Mouse (Mus musculus): ENCODE data around the gene Cpm.
"Not testable (repeated sequence)": the region's sequence is repeated elsewhere in the genome, so short reads cannot be mapped to it uniquely, and the experiment has no call there.

Gene Cpm

GRCm38 (mm10) chr10:117727518-117728110 lies 98.3 kb downstream of the Cpm start:
- DNase-seq, result no peak

- DNase-seq, result no peak
Measured at GRCm38 (mm10) chr10:117728574-117728973, 99.3 kb downstream of the Cpm start.

GRCm38 (mm10) chr10:117729139-117729814 lies 100.0 kb downstream of the Cpm start:
- DNase-seq, result no peak

- no peak for DNase-seq
Measured at GRCm38 (mm10) chr10:117730140-117730539, 100.8 kb downstream of the Cpm start.

- DNase-seq, result no peak
Measured at GRCm38 (mm10) chr10:117730637-117731203, 101.4 kb downstream of the Cpm start.

- DNase-seq, result peak; percentile 19 to 34
Measured at GRCm38 (mm10) chr10:117731244-117732101, 102.2 kb downstream of the Cpm start.

- no peak for DNase-seq
Measured at GRCm38 (mm10) chr10:117732184-117732583, 102.9 kb downstream of the Cpm start.

- DNase-seq, result no peak
Measured at GRCm38 (mm10) chr10:117732962-117733592, 103.8 kb downstream of the Cpm start.

- DNase-seq, result not testable (repeated sequence)
Measured at GRCm38 (mm10) chr10:117733626-117734025, 104.3 kb downstream of the Cpm start.

GRCm38 (mm10) chr10:117734104-117734852 lies 105.0 kb downstream of the Cpm start:
- DNase-seq, result not testable (repeated sequence)

- DNase-seq, result not testable (repeated sequence)
Measured at GRCm38 (mm10) chr10:117735396-117735795, 106.1 kb downstream of the Cpm start.

- DNase-seq, result no peak
Measured at GRCm38 (mm10) chr10:117736573-117736972, 107.3 kb downstream of the Cpm start.

Measured in cerebellum, adult 18-20 months (tissue).